Mouse (Mus musculus) A20 (cell line): ENCODE results near the gene Gpat2.
A peak's percentile ranks its signal among the peaks of the same experiment; 100 is the strongest.

ENCODE experiments used
- DNase-seq: peaks from one replicate; pipeline ENCODE4 v3.0.0-alpha.2; 2011; ENCODE audit warnings: low read depth, low spot score

The Gpat2 gene

GRCm38 (mm10) chr2:127424977-127425376, at the start of gene Gpat2:
Gene Gpat2, plus strand, starts transcription at chr2:127425199.
- no peak for DNase-seq

- peak; percentile 45 for DNase-seq
Observed at GRCm38 (mm10) chr2:127375759-127376341, 49.1 kb upstream of the Gpat2 start.

- DNase-seq: no peak
Observed at GRCm38 (mm10) chr2:127376423-127377051, 48.5 kb upstream of the Gpat2 start.

DNA sequence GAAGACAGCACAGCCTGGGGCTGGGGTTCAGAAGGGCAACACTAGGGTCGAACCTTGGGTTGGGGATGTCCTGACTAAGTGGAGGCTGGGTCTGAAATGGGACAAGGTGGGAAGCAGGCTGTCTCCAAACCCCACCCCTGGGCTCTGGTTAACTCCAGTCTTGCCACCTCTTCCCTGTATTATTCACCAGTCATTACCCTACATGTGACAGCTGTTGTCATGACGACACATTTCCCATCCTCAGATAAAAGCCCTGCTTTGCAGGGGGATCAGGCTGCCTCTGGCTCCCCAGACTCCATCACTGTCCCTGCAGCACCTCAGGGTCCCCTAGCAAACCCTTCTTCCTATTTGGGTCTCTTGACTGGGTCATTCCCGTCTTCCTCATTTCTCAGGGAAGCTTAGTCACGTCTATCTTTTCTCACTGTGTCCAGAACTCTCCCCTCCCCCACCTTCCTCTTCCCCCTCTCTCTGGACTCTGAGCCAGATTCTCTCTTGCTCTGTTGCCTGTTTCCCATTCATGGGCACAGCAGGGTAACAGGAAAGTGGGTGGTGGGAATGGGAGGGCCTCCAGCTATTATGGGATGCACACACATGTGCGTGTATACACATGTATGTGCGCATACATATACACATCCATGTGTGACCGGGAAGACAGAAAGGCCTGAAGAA, 46.9 kb upstream of the Gpat2 start:
- no peak for DNase-seq

DNA sequence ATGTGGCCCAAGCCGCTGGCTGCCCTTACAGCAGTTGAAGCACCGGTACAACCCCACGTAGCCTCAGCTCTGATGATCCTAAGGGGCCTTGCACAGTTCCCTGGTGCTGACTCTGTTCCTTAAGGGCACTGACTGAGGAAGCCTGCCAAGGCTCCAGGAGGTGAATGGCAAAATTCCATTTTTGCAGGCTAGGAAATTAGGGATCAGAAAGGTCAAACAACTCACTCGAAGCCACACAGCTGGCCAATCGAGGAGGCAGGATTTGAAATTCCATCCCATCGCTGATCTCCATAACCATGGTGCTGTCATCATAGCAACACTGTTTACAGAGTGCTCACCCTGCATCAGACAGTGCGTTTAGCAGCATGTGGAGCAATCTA, 46.4 kb upstream of the Gpat2 start:
- no peak for DNase-seq

- DNase-seq: no peak
Observed at GRCm38 (mm10) chr2:127379250-127379649, 45.7 kb upstream of the Gpat2 start.

DNA sequence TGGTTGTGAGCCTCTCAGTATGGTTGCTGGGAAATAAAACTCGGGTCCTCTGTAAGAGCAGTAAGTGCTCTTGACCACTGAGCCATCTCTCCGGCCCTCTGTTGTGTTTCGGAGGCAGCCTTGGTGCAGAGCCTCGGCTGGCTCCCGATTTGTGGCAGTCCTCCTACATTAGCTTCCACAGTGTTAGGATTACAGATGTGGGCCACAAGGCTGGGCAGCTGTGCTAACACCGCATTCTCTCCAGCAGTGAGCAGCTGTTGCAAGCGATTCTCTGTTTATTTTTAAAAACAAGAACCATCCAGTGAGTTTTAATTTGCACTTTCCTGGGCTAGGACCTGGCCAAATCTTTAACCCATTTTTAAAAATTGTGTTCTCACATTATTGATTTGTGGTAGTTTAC, 41.1 kb upstream of the Gpat2 start:
- DNase-seq: no peak

DNA sequence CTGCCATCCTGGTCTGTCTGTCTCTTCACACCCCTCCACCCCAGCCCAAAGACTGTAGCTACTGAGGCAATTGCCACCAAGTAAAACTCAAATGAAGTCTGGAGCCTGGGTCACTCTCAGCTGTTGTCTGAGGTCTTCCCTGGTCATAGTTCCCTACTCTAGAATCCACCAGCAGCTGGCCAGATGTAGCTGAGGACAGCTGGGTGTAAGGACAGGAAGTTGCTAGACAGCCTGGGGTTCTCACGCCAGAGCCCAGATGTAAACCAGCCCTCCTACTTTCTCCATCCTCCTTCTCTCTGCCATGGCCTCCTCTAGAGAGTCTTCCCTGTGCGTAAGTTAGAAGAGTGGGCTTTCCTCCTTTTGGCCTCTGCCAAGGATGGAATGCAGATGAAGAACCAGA, 37.5 kb upstream of the Gpat2 start:
- DNase-seq: no peak

GRCm38 (mm10) chr2:127390352-127390751, 34.6 kb upstream of the Gpat2 start:
- no peak for DNase-seq

- DNase-seq: no peak
Observed at GRCm38 (mm10) chr2:127390846-127391245, 34.2 kb upstream of the Gpat2 start.

DNA sequence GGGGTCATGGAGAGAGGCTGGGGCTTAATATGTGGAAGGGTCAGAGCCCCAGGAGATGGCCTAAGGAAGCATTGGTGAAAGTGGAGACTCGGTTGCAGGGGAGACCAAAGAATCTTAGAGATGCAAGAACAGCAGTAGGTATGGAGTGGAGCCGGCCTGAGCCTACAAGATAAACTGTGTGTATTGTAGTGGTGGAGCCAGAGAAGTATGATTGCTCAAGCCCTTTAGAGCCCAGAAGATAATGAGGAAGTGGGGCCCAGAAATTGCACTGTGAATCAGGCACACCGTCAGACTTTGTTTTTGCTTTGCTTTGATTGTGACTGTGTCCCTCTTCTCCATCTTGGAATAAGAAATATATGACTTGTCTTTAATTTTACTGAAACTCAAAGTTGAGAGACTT, 33.7 kb upstream of the Gpat2 start:
- DNase-seq: peak; percentile 9

GRCm38 (mm10) chr2:127394606-127395161, 30.3 kb upstream of the Gpat2 start:
- no peak for DNase-seq

DNA sequence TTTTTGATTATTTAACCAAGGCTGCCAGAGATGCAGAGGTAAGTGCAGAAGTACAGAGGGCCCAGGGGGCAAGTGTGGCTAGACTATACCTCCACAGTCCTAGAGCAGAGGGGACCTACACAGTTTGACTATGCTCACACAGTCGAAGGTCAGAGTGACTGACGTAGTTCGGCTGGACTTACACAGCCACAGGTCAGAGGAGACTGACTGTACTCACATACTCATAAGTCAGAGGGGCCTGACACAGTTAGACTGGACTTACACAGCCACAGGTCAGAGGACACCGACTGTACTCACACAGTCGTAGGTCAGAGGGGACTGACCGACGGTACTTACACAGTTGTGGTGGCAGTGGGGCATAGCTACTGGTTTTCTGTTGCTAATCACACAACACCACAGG, 26.3 kb upstream of the Gpat2 start:
- DNase-seq: no peak

GRCm38 (mm10) chr2:127411126-127411525, 13.9 kb upstream of the Gpat2 start:
- DNase-seq: no peak

- no peak for DNase-seq
Observed at GRCm38 (mm10) chr2:127415806-127416205, 9.2 kb upstream of the Gpat2 start.

- DNase-seq: no peak
Observed at GRCm38 (mm10) chr2:127416706-127417105, 8.3 kb upstream of the Gpat2 start.

DNA sequence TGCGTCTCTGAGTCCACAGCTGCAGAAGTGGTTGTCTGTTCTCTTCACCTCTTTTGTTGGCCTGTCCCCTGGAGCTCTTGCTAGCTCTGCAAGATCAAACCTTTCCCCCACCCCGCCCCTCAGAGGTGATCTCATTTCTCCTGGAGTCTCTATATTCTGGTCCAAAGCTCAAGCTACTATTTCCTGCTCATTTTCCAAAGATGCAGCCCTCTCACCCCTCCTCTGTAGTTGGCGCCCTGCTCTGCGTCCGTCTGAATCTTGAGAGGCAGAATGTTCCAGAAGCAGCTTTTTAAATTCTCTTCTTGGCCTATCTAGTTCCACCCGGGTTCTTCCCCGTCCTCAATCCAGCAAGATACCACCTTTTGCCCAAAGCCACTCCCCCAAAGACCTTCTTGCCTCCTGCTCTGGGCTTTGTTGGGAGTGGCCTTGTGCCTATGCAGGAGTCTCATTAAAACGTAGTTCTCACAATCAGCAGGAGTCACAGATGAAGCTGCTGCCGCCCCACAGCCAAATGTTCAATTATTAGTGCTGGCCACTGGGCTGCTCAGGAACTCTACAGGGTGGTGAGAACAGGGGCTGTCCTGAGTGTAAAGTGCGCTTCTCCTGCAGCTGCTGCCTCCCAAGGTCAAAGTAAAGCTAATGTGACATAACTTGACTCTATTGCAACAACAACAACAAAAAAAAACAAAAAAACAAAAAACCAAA, 6.6 kb upstream of the Gpat2 start:
- DNase-seq: no peak

DNA sequence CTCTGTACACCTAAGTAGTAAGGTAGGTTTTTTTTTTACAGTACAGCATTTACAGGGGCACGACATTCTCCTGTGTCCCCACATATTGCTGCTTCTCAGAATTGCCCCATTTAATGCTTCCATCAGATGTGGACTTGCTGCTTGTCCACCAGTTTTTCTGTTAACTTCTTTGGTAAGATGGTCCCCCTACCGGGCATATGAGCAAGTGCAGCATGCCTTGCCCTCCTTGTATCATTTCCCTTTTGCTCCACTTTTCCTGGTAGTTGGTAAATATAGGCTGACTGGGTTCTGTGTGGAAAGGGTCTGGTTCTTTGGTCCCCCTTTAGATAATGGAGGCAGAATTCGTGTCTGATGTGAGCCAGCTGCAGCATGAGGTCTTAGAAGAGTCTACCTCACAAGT, 5.2 kb downstream of the Gpat2 start:
- DNase-seq: peak; percentile 57

DNA sequence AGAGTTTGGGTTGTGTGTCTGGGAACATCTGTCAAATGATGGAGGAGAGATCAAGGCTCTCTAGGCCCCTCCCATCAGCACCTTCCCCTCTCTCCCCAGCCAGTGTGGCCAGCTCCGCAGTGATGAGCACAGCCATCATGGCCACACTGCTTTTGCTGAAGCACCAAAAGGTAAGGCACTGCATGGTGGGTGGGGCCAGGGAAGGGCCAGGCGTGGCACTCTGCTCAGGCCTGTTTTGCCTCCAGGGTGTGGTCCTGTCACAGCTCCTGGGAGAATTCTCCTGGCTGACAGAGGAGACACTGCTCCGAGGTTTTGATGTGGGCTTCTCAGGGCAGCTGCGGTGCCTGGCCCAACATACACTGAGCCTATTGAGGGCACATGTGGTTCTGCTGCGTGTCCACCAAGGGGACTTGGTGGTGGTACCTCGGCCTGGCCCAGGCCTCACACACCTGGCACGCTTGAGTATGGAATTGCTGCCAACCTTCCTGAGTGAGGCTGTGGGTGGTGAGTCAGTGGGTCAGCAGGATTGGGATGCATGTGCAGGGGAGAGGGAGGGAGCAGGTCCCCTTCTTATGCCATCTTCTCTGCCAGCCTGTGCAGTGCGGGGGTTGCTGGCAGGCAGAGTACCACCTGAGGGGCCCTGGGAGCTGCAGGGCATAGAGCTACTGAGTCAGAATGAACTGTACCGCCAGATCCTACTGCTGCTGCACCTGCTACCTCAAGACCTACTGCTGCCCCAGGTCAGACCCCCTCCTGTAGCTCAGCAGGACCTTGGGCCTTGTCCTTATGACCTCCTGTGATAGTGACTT, 8.7 kb downstream of the Gpat2 start:
- DNase-seq: no peak

- DNase-seq: peak; percentile 37
Observed at GRCm38 (mm10) chr2:127435135-127435534, 10.1 kb downstream of the Gpat2 start.

- no peak for DNase-seq
Observed at GRCm38 (mm10) chr2:127435554-127435953, 10.6 kb downstream of the Gpat2 start.
